Mouse (Mus musculus): ENCODE data around the gene Dck. TPM values are rescaled to one million over a fixed set of nuclear protein-coding genes. Genes with fewer than 3 reads are reported as not detected.

The Dck gene
- polyA plus RNA-seq, 1 experiment from 2014 or later: 93.0 TPM

DNA sequence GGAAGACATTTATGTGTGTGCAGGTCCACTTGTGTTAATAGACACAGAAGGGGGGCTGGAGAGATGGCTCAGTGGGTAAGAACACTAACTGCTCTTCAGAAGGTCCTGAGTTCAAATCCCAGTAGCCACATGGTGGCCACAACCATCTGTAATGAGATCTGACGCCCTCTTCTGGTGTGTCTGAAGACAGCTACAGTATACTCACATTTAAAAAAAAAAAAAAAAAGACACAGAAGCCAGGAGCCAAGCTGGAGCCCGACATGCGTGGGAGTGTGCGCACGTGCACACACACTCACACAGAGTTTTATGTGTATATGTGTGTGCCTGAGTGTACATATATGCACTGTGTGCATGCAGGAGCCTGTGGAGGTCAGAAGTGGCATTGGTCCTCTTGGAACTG lies 2.2 kb upstream of the Dck start:
- peaks cover 21% of the 10 kb centered on the region for H3K4me1 ChIP-seq (replicated peaks)
- H3K9me3 ChIP-seq: no peaks in the 10 kb centered on the region
- DNase-seq (ENCODE audit: low spot score): no peak
- H3K4me3 ChIP-seq: no peak overlapping the region
- 90% methylated on average over 5 of the region's 5 CpGs for WGBS
- H3K36me3 ChIP-seq: peaks cover 17% of the 10 kb centered on the region
- H3K27ac ChIP-seq: no peak overlapping the region
- no peaks in the 10 kb centered on the region for H3K27me3 ChIP-seq (ENCODE audit: insufficient read depth, poor library complexity, severe bottlenecking)

DNA sequence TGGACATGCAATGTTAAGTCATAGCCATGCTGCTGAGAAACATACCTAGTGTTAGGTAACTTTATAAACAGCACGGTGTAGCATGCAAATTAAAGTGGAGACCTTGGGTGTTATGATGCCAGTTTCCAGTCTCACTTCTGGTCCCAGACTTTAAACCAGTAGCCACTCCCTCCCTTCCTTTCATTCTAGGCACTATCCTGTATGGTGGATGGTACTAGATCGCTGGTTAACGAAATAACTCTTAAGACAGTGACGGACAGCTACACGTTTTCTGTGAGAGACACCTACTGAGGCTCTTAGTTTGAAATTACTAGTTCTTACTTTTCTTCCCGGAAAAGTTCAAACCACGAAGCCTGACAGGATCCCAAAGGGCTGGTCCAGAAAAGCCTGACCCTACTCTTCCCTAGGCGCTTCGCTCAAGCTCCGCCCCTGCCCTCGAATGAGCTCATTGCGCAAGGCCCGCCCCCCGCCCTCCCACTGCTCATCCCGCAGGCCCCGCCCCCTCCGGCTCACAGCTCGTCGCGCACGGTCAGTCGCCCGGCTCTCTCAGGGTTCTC lies 288 bp upstream of the Dck start:
- DNase-seq (ENCODE audit: low spot score): no peak
- Histone ChIP-seq H3K27me3 (ENCODE audit: insufficient read depth, poor library complexity, severe bottlenecking) (no peaks in the 10 kb centered on the region), H3K4me1 (replicated peaks) (peaks cover 24% of the 10 kb centered on the region), H3K27ac (peak overlapping the region; percentile 96), H3K9me3 (no peaks in the 10 kb centered on the region), H3K4me3 (peak overlapping the region; percentile 79), H3K36me3 (peaks cover 26% of the 10 kb centered on the region)
- under 1% methylated on average over 23 of the region's 23 CpGs for WGBS

DNA sequence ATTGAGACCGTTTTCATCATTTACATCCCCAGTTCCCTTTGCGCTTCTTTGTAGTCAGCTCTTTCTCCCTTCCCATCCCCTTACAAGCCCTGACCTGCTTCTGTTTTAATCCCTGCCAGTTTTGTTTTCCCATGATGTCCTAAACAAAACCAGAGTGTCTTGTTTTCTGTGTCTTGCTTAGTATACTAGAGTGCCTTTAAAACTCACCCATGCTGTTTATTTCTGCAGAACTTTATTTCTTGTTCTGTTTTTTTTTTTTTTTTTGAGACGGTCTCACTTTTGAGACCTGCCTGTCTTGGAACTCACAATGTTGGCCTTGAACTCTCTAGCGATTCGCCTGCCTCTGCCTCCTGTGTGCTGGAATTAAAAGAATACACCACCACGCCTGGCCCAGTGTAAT lies 791 bp downstream of the Dck start:
- H3K9me3 ChIP-seq: no peaks in the 10 kb centered on the region
- peak overlapping the region; percentile 96 for H3K27ac ChIP-seq
- 16% methylated on average over 6 of the region's 6 CpGs for WGBS
- DNase-seq (ENCODE audit: low spot score): no peak
- H3K4me1 ChIP-seq (replicated peaks): peaks cover 24% of the 10 kb centered on the region
- peak overlapping the region; percentile 79 for H3K4me3 ChIP-seq
- peaks cover 37% of the 10 kb centered on the region for H3K36me3 ChIP-seq
- no peaks in the 10 kb centered on the region for H3K27me3 ChIP-seq (ENCODE audit: insufficient read depth, poor library complexity, severe bottlenecking)

DNA sequence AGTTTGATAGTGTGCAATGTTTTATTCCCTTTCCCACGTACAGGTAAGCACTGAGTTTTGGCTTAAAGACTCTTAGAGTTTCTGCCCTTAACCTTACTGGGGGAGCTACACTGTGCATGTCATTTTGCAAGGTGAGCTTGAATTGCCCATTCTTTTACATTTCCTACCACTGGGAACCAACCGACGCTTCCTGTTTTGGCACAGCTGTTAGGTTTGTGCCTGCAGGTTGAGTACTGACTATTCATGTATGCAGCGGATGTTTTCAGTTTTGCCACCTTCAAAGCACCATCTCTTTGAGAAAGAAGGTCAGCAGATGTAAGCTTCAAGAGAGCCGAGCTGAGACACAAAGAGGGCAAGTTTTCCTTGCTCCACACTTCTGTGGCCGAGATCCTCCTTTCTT lies 1.3 kb downstream of the Dck start:
- Histone ChIP-seq H3K4me1 (replicated peaks) (peaks cover 24% of the 10 kb centered on the region), H3K36me3 (peaks cover 42% of the 10 kb centered on the region), H3K9me3 (no peaks in the 10 kb centered on the region), H3K27ac (peak overlapping the region; percentile 96; the same call in 1 of the 2 replicates), H3K4me3 (peak overlapping the region; percentile 79), H3K27me3 (ENCODE audit: insufficient read depth, poor library complexity, severe bottlenecking) (no peaks in the 10 kb centered on the region)
- no peak for DNase-seq (ENCODE audit: low spot score)
- 73% methylated on average over 6 of the region's 6 CpGs for WGBS

DNA sequence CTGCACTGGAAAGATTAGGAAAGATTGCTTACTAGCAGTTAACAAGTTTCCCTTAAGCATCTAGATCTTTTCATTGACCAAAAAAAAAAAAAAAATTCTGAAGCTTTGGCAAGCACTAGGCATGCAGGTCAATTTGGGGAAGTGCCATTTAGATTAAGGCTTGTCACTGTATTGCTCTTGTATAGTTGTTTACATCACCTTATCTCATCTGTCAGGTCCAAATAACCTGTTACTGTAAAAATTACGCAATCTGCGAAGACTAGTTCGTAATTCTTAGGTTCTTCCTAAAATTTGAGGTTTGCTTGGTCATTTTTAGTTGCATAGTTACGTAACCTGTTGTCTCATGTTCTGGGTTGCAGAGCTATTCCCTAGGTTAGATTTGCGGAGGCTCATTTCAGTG lies 2.1 kb downstream of the Dck start:
- H3K4me3 ChIP-seq: peak overlapping the region; percentile 79
- H3K36me3 ChIP-seq: peaks cover 50% of the 10 kb centered on the region
- no peaks in the 10 kb centered on the region for H3K27me3 ChIP-seq (ENCODE audit: insufficient read depth, poor library complexity, severe bottlenecking)
- no peak for DNase-seq (ENCODE audit: low spot score)
- H3K27ac ChIP-seq: no peak overlapping the region
- 96% methylated on average over 5 of the region's 5 CpGs for WGBS
- H3K4me1 ChIP-seq (replicated peaks): peaks cover 24% of the 10 kb centered on the region
- no peaks in the 10 kb centered on the region for H3K9me3 ChIP-seq

DNA sequence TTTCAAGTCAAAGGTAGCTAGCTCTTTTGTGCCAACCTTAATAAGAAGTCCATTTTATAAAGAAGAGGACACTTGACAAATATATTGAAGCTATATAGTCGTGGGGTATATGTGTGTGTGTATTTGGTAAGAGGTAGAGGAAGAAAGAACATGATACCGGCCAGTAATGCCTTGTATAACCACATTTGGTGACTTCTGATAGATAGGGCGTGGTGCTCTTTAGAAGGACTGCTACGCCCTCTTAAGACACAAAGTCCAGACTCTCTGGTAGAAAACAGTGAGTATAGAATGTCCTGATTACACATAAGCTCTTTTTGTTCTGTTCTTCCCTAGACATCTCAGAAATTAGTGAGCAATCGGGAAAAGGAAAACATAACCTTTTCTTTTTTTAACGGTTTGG lies 3.4 kb downstream of the Dck start:
- peaks cover 63% of the 10 kb centered on the region for H3K36me3 ChIP-seq
- H3K9me3 ChIP-seq: no peaks in the 10 kb centered on the region
- H3K27ac ChIP-seq: no peak overlapping the region
- WGBS: 87% methylated on average over 6 of the region's 6 CpGs
- H3K4me3 ChIP-seq: no peak overlapping the region
- no peak for DNase-seq (ENCODE audit: low spot score)
- H3K27me3 ChIP-seq (ENCODE audit: insufficient read depth, poor library complexity, severe bottlenecking): no peaks in the 10 kb centered on the region
- H3K4me1 ChIP-seq (replicated peaks): peaks cover 24% of the 10 kb centered on the region

DNA sequence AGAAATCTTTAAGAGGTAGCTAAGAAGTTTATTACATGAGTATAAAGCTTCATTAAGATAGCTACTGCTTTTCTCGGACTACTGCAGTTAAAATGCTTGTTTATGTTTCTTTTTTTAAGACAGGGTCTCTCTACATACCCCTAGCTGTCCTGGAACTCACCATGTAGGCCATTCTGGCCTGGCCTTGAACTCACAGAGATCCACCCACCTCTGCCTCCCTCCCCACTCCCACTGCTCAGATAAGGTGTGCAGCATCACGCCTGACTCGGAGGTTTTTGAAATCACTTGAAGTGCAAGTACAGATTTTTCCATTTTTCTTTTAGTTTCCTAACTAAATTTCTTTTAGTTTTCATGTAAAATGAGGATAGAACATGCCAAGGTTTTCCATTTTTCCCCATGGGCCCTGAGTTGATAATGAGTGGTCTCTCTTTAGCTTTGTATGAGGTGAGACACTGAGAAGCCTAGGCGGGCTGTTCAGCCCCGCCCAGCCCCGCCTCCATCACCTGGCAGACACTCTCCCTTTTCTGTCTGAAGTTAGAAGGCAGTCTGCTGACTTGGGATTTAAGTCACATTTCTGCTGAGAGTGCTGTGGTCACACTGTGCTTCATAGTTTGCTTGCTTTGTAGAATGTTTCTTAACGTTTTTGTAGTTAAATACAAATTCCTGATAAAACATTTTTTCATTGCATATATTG lies 17.4 kb downstream of the Dck start:
- Histone ChIP-seq H3K27ac (no peak overlapping the region), H3K27me3 (ENCODE audit: insufficient read depth, poor library complexity, severe bottlenecking) (no peaks in the 10 kb centered on the region), H3K4me3 (no peak overlapping the region), H3K9me3 (no peaks in the 10 kb centered on the region), H3K36me3 (peaks cover 94% of the 10 kb centered on the region), H3K4me1 (replicated peaks) (no peaks in the 10 kb centered on the region)
- 87% methylated on average over 7 of the region's 7 CpGs for WGBS
- DNase-seq (ENCODE audit: low spot score): no peak

DNA sequence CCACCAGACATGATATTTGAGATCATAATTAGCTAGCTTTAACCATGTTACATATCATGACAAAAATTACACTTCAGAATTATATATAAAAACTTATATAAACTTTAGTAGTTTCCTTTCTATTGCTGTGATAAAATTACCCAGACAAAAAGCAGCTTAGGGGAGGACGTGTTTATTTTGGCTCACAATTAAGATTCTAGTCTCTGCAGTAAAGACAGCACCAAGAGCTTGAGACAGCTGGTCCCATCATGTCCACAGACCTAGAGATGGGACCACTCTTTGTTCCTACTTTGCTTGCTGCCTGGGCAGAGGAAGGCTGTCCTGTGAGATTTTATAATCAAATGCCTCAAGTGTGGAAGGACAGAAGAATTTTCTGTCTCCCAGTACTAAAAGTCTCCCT lies 20.3 kb downstream of the Dck start:
- Histone ChIP-seq H3K4me1 (replicated peaks) (no peaks in the 10 kb centered on the region), H3K9me3 (no peaks in the 10 kb centered on the region), H3K27me3 (ENCODE audit: insufficient read depth, poor library complexity, severe bottlenecking) (no peaks in the 10 kb centered on the region), H3K27ac (no peak overlapping the region), H3K36me3 (peaks cover 68% of the 10 kb centered on the region), H3K4me3 (no peak overlapping the region)
- DNase-seq (ENCODE audit: low spot score): no peak
- WGBS: 91% methylated on average over 1 of the region's 1 CpGs

DNA sequence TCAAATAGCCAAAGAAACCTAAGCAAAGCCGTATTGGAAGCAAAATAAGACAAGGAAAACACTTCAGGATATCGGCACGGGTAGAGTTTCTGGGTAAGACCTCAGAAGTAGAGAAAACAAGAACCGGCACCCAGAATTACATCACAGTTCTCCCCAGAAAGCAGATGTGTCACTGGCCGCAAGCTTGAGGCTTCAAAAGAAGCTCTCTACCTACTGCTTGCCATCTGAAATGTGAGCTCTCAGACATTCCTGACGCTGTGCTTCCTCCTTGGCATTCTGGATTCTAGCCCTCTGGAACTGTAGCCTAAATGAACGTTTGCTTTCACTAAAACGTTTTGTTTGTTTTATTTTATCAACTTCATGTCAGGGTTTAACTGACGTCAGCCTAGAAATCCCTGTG lies 25.9 kb downstream of the Dck start:
- no peak overlapping the region for H3K4me3 ChIP-seq
- no peak for DNase-seq (ENCODE audit: low spot score)
- no peak overlapping the region for H3K27ac ChIP-seq
- H3K4me1 ChIP-seq (replicated peaks): no peaks in the 10 kb centered on the region
- H3K36me3 ChIP-seq: peaks cover 14% of the 10 kb centered on the region
- no peaks in the 10 kb centered on the region for H3K9me3 ChIP-seq
- no peaks in the 10 kb centered on the region for H3K27me3 ChIP-seq (ENCODE audit: insufficient read depth, poor library complexity, severe bottlenecking)
- WGBS: 57% methylated on average over 9 of the region's 9 CpGs

DNA sequence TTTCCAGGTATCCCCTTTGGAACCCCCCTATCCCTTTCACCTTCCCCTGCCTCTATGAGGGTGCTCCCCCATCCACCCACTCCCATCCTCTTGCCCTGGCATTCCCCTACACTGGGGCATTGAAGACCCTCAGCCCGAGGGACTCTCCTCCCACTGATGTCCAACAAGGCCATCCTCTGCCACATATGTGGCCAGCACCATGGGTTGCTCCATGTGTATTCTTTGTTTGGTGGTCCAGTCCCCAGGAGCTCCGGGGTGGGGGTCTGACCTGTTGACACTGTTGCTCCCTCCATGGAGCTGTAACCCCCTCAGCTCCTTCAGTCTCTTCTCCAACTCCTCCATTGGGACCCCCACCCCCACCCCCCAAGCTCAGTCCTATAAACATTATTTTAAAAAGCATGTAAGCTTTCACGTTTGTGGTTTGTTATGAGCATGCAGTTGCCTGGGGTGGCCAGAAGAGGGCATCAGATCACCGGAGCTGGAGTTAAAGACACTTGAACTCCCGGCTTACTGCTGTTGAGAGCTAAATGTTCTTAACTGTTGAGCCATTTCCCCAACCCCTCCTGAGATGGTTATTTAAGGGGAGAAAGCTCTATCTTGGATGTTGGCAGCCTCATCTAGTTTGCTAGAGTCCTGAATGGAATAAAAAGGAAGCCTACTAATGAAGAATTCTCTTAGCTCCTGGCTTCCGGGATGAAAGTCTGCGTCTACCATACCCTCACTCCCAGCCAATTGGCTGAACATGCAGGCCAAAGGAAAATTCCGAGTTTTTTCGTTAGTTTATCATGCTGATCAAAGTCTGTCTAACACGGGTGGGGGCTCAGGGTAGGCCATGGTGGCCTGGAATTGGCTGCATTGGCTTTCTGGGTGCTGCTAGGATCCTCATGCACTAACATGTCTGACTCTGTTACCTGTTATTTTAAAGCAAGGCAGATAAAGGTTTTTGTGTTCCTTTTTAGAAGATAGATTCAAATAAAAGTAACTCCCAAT lies 26.8 kb downstream of the Dck start:
- Histone ChIP-seq H3K27ac (no peak overlapping the region), H3K4me3 (no peak overlapping the region), H3K9me3 (no peaks in the 10 kb centered on the region), H3K27me3 (ENCODE audit: insufficient read depth, poor library complexity, severe bottlenecking) (no peaks in the 10 kb centered on the region), H3K36me3 (peaks cover 5% of the 10 kb centered on the region; the same call in 1 of the 2 replicates), H3K4me1 (replicated peaks) (no peaks in the 10 kb centered on the region)
- 43% methylated on average over 10 of the region's 10 CpGs for WGBS
- peak; percentile 69 for DNase-seq (ENCODE audit: low spot score)

DNA sequence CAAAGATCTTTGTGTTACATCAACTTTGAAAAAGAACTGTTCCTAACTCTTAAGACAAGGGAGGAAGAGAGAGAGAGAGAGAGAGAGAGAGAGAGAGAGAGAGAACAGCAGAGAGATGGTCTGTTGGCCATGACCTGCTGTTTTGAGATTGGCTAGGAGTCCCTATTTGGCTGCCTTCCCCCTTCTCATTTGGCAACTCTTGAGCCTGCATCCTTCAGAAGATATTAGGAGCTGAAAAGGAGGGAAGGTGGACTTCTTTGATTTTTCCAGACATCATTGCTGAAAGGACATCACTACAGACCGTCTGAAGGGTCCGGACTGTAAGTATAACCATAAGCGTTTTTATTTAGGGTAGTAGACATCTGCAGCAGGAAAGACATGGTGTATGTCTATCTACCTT lies 28.9 kb downstream of the Dck start:
- Histone ChIP-seq H3K9me3 (no peaks in the 10 kb centered on the region), H3K4me1 (replicated peaks) (no peaks in the 10 kb centered on the region), H3K4me3 (no peak overlapping the region), H3K27me3 (ENCODE audit: insufficient read depth, poor library complexity, severe bottlenecking) (no peaks in the 10 kb centered on the region), H3K27ac (no peak overlapping the region), H3K36me3 (no peaks in the 10 kb centered on the region)
- no peak for DNase-seq (ENCODE audit: low spot score)
- 92% methylated on average over 3 of the region's 3 CpGs for WGBS

DNA sequence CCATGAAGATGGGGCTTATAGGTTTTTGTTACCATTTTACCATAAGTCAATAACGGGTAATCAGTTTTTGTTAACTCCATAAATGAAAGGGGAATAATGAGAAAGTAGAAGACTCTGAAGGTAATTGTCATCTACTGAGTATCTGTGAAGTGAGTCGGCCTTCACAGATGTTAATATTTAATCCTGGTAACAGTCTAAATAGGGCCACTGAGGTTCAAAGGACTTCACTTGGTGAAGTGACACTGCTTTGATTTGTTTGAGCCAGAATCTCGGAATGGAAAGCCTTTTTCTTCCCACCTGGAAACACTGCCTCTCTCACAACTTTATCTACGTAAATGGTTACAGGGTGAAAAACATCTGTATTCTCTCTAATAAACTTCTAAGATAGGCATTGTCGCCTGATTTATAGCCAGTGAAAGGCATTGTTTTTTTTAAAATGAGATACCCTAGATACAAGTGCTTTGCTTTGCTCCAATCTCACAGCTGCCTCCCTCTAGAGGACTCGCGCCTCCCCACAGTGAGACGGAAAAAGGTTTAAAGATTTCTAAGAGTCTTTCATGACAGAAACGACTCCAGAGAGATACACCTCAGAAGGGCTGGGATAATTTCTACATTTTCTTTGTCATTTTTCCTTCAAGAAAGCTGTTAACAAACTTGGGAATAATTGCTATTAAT lies 31.3 kb downstream of the Dck start:
- Histone ChIP-seq H3K36me3 (no peaks in the 10 kb centered on the region), H3K27ac (no peak overlapping the region), H3K4me3 (no peak overlapping the region), H3K4me1 (replicated peaks) (no peaks in the 10 kb centered on the region), H3K9me3 (no peaks in the 10 kb centered on the region), H3K27me3 (ENCODE audit: insufficient read depth, poor library complexity, severe bottlenecking) (no peaks in the 10 kb centered on the region)
- 61% methylated on average over 9 of the region's 9 CpGs for WGBS
- no peak for DNase-seq (ENCODE audit: low spot score)
